Mouse (Mus musculus) hindlimb bud, embryonic 11.5 days (tissue): ENCODE data around the gene Lmntd1.

Experiments used
- DNase-seq: peaks from one replicate; pipeline ENCODE4 v3.0.0-alpha.2; 2012; ENCODE audit warnings: low read depth, low spot score; ENCODE audit errors: extremely low spot score

The Lmntd1 gene

GRCm38 (mm10) chr6:145605203-145605602, 8.9 kb downstream of the Lmntd1 start:
- peak; percentile 77 for DNase-seq

DNA sequence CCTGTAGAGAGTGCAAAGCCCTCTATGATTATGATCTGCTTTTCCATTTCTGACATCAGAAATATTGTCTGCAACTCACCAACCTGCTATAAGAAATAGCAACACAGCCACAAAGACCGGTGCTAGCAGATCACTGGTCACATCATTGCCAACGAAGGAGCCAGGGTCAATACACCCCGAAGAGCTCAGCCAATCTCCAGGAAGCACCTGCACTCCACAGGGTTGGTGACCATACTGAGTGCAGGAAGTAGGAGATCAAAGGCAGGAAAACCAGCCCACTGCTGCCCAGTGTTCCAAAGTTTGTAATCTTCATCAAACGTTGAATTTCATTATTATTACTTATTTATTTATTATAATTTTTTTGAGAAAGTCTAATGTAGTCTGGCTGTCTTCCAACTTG, 9.5 kb downstream of the Lmntd1 start:
- DNase-seq, result no peak

GRCm38 (mm10) chr6:145604126-145604525, 10.0 kb downstream of the Lmntd1 start:
- DNase-seq, result no peak

DNA sequence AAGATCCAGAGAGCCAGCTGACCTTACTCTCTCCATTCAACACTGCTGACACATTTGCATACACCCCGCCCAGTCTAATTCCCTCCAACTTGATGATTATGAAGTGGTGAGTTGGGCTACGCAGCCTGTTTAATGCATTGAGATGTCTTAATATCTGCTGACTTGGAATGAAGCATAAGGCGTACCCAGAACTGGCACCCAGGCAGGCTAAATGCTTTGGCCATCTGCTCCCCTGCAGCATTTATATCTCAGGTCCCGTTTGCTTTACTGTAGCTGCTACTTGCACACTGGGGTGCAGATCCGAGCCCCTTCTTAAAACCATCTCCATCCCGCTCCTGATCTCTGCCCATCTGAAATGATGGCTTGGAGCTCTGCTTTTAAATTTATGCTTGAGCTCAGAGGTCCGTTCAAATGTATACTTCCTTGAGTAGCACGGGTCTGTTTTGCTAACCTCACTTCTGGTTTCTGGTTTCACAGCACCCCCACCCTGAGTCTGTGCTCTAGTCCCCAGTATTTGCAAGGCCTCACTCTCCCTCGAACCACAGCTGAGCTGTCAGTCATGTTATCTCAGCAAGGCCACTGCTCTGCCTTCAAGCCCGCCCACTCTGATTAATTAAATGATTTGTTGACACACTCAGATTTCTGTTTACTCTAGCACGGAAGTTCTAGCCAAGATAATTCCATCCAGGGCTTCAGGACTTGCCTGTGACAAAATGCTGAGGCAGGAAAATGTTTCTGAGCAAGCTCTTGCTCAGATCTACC, 15.1 kb downstream of the Lmntd1 start:
- no peak for DNase-seq

- DNase-seq, result no peak
Observed at GRCm38 (mm10) chr6:145595905-145596304, 18.2 kb downstream of the Lmntd1 start.

DNA sequence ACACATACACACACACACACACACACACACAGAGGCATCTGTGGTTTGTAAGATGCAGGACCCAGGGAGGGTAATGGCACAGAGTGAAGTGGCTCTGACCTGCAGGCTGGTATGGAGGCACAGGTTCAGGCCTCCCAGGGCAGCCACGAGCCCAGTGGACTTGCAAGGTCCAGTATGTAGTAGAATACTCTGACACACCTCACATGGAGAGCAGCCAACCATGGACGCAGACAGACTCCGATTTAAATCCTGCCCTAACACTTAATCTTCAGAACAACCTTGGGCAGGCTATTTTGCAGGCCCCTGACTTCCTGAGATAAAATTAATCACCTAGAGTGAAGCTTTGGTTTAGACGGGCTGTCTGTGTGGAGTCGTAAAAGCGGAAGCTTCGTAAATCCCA, 20.1 kb downstream of the Lmntd1 start:
- DNase-seq, result no peak

- DNase-seq, result no peak
Observed at GRCm38 (mm10) chr6:145592531-145592998, 21.6 kb downstream of the Lmntd1 start.

- DNase-seq, result no peak
Observed at GRCm38 (mm10) chr6:145592036-145592435, 22.1 kb downstream of the Lmntd1 start.

GRCm38 (mm10) chr6:145591578-145591977, 22.5 kb downstream of the Lmntd1 start:
- DNase-seq, result no peak

- no peak for DNase-seq
Observed at GRCm38 (mm10) chr6:145590501-145591293, 23.4 kb downstream of the Lmntd1 start.

GRCm38 (mm10) chr6:145585052-145585973, 28.8 kb downstream of the Lmntd1 start:
- no peak for DNase-seq

DNA sequence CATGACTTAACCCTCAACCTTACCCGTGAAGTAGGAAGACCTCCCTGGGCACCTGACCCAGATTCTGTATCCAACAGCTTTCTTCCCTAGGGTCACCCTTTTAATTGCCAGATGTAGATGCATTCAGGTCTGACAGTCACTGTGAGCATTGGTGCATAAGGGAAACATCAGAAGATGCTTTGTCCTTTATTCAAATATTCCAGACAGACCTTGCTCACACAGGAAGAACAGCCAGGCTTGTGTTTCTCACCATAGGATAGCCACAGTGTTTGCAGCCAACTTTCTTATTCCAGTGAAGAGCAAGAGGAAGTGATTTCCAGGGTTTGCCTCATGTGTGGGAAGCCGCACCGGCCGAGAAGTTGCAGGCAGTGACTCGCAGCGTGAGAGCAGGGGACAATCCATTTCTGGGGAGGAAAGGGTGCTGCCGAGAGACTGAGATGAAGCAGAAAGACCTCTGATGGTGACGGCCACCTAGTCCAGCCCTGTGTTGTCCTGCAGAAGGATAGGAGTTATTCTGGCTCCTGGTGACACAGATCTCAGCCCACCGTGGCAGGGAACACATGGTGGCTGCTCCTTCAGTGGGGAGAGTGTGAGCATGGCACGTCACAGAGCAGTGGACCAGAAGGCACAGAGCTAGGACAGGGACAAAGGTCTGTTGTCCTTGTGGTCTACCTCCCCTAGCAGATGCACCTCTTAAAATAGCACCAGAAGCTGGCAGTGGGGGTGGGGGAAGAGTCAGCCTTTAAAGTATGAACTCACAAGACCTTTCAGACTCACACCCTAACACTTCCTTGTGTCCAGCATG, 32.6 kb downstream of the Lmntd1 start:
- no peak for DNase-seq

- DNase-seq, result no peak
Observed at GRCm38 (mm10) chr6:145579761-145580160, 34.4 kb downstream of the Lmntd1 start.

GRCm38 (mm10) chr6:145578457-145579185, 35.5 kb downstream of the Lmntd1 start:
- DNase-seq, result no peak

- DNase-seq, result no peak
Observed at GRCm38 (mm10) chr6:145576762-145577161, 37.4 kb downstream of the Lmntd1 start.

- DNase-seq, result no peak
Observed at GRCm38 (mm10) chr6:145573250-145574013, 40.7 kb downstream of the Lmntd1 start.

- no peak for DNase-seq
Observed at GRCm38 (mm10) chr6:145568701-145569100, 45.4 kb downstream of the Lmntd1 start.

GRCm38 (mm10) chr6:145567832-145568231, 46.3 kb downstream of the Lmntd1 start:
- no peak for DNase-seq

- DNase-seq, result no peak
Observed at GRCm38 (mm10) chr6:145567296-145567695, 46.8 kb downstream of the Lmntd1 start.
